Mouse (Mus musculus) kidney, embryonic 14.5 days (tissue): ENCODE data around the gene Smarca4. TPM values are rescaled to one million over a fixed set of nuclear protein-coding genes. Genes with fewer than 3 reads are reported as not detected.

Experiments
- ATAC-seq: fragments of 200-750 bp; cut with Nextera tagmentation; 2 replicates; pipeline ENCODE4 v1.8.0; 2017; ENCODE audit warnings: moderate number of reproducible peaks, mild to moderate bottlenecking, moderate TSS enrichment, moderate library complexity; ENCODE audit not compliant: low FRiP score, low TSS enrichment
- H3K27ac ChIP-seq: fragments of 300-500 bp; sonication (generic); 2 replicates; pipeline ENCODE4 v1.5.1; 2014; ENCODE audit warnings: low read depth, mild to moderate bottlenecking, low read length, moderate library complexity, mixed read lengths
- H3K27me3 ChIP-seq: fragments of 300-500 bp; sonication (generic); 2 replicates; pipeline ENCODE4 v1.6.1; 2014; ENCODE audit warnings: mild to moderate bottlenecking, low read length; ENCODE audit not compliant: control insufficient read depth, insufficient read depth
- H3K36me3 ChIP-seq: fragments of 300-500 bp; sonication (generic); 2 replicates; pipeline ENCODE4 v1.6.1; 2014; ENCODE audit warnings: low read length, mixed read lengths; ENCODE audit not compliant: control insufficient read depth, insufficient read depth
- H3K4me1 ChIP-seq: fragments of 300-500 bp; sonication (generic); 2 replicates; pipeline ENCODE4 v1.6.1; 2014; ENCODE audit warnings: low read length, mixed read lengths; ENCODE audit not compliant: control insufficient read depth, insufficient read depth
- H3K4me2 ChIP-seq: fragments of 300-500 bp; sonication (generic); replicated peaks from 2 replicates; pipeline ENCODE4 v1.6.1; 2014; ENCODE audit warnings: low read depth, mild to moderate bottlenecking, low read length
- H3K4me3 ChIP-seq: fragments of 300-500 bp; sonication (generic); 2 replicates; pipeline ENCODE4 v1.5.1; 2014; ENCODE audit warnings: mild to moderate bottlenecking, low read length
- H3K9ac ChIP-seq: fragments of 300-500 bp; sonication (generic); 2 replicates; pipeline ENCODE4 v1.6.1; 2014; ENCODE audit warnings: low read depth, mild to moderate bottlenecking, low read length, moderate library complexity
- H3K9me3 ChIP-seq: fragments of 300-500 bp; sonication (generic); 2 replicates; pipeline ENCODE4 v1.6.1; 2016; ENCODE audit warnings: low read length; ENCODE audit not compliant: control insufficient read depth
- WGBS: fragments of 180-500 bp; shearing (Covaris S2); extraction: QIAGEN DNeasy Blood & Tissue Kit; methylation state at CpG from one replicate; pipeline ENCODE4 v1.1.7; 2014; 5-methylcytosine and 5-hydroxymethylcytosine counted together
- polyA plus RNA-seq: library from polyadenylated mRNA; unstranded; fragments of >200 nt; fragmentation: Nextera tagmentation; extraction: Ambion mirVana; gene quantifications from 2 replicates; pipeline ENCODE4 v1.2.1, GENCODE M21; 2014

Gene Smarca4
- polyA plus RNA-seq, 1 experiment from 2014 or later: 125 TPM

GRCm38 (mm10) chr9:21630673-21631072, 14.7 kb downstream of the Smarca4 start:
- Histone ChIP-seq H3K9ac (no peak overlapping the region), H3K4me1 (no peaks in the 10 kb centered on the region), H3K27me3 (no peaks in the 10 kb centered on the region), H3K27ac (no peak overlapping the region), H3K9me3 (no peaks in the 10 kb centered on the region), H3K4me2 (no peak overlapping the region), H3K4me3 (no peak overlapping the region), H3K36me3 (peaks cover 34% of the 10 kb centered on the region)
- WGBS: 78% methylated on average over 3 of the region's 3 CpGs
- ATAC-seq: no peak

GRCm38 (mm10) chr9:21633106-21633505, 17.1 kb downstream of the Smarca4 start:
- 94% methylated on average over 3 of the region's 3 CpGs for WGBS

GRCm38 (mm10) chr9:21635639-21636038, 19.7 kb downstream of the Smarca4 start:
- Histone ChIP-seq H3K36me3 (peaks cover 83% of the 10 kb centered on the region), H3K4me1 (no peaks in the 10 kb centered on the region), H3K9me3 (no peaks in the 10 kb centered on the region), H3K27ac (no peak overlapping the region), H3K4me2 (no peak overlapping the region), H3K27me3 (no peaks in the 10 kb centered on the region), H3K9ac (no peak overlapping the region), H3K4me3 (no peak overlapping the region)
- 85% methylated on average over 7 of the region's 7 CpGs for WGBS
- no peak for ATAC-seq

More at GRCm38 (mm10) chr9:21633106-21633505, 17.1 kb downstream of the Smarca4 start:
- H3K27ac ChIP-seq: no peak overlapping the region
- H3K9ac ChIP-seq: no peak overlapping the region
- no peak overlapping the region for H3K4me3 ChIP-seq
- no peak for ATAC-seq
- H3K9me3 ChIP-seq: no peaks in the 10 kb centered on the region
- H3K36me3 ChIP-seq: peaks cover 58% of the 10 kb centered on the region
- no peaks in the 10 kb centered on the region for H3K4me1 ChIP-seq
- H3K27me3 ChIP-seq: no peaks in the 10 kb centered on the region
- no peak overlapping the region for H3K4me2 ChIP-seq

- Histone ChIP-seq H3K9me3 (no peaks in the 10 kb centered on the region), H3K27ac (no peak overlapping the region), H3K4me2 (no peak overlapping the region), H3K4me3 (no peak overlapping the region; the same call in 1 of the 2 replicates), H3K9ac (no peak overlapping the region), H3K36me3 (peaks cover 99% of the 10 kb centered on the region), H3K4me1 (no peaks in the 10 kb centered on the region), H3K27me3 (no peaks in the 10 kb centered on the region)
- WGBS: 97% methylated on average over 11 of the region's 11 CpGs
- ATAC-seq: no peak
Observed at GRCm38 (mm10) chr9:21639031-21639430, 23.1 kb downstream of the Smarca4 start.

- 83% methylated on average over 3 of the region's 3 CpGs for WGBS
- H3K9ac ChIP-seq: no peak overlapping the region
- H3K4me3 ChIP-seq: no peak overlapping the region
- H3K36me3 ChIP-seq: peaks cover 87% of the 10 kb centered on the region
- no peaks in the 10 kb centered on the region for H3K27me3 ChIP-seq
- no peak overlapping the region for H3K4me2 ChIP-seq
- no peak for ATAC-seq
- H3K27ac ChIP-seq: no peak overlapping the region
- H3K9me3 ChIP-seq: peaks cover 2% of the 10 kb centered on the region; the same call in 1 of the 2 replicates
- no peaks in the 10 kb centered on the region for H3K4me1 ChIP-seq
Observed at GRCm38 (mm10) chr9:21646366-21646765, 30.4 kb downstream of the Smarca4 start.

- Histone ChIP-seq H3K9ac (no peak overlapping the region), H3K27ac (peak overlapping the region; percentile 62), H3K4me1 (no peaks in the 10 kb centered on the region), H3K36me3 (peaks cover 78% of the 10 kb centered on the region), H3K27me3 (no peaks in the 10 kb centered on the region), H3K4me2 (no peak overlapping the region), H3K9me3 (peaks cover 2% of the 10 kb centered on the region; the same call in 1 of the 2 replicates), H3K4me3 (no peak overlapping the region)
- peak; percentile 91 for ATAC-seq
- WGBS: 62% methylated on average over 6 of the region's 6 CpGs
Observed at GRCm38 (mm10) chr9:21647721-21648120, 31.8 kb downstream of the Smarca4 start.

GRCm38 (mm10) chr9:21652263-21652662, 36.3 kb downstream of the Smarca4 start:
- peaks cover 82% of the 10 kb centered on the region for H3K36me3 ChIP-seq
- ATAC-seq: no peak
- no peak overlapping the region for H3K27ac ChIP-seq
- H3K4me2 ChIP-seq: no peak overlapping the region
- WGBS: 89% methylated on average over 5 of the region's 5 CpGs
- H3K27me3 ChIP-seq: no peaks in the 10 kb centered on the region
- no peaks in the 10 kb centered on the region for H3K4me1 ChIP-seq
- H3K9ac ChIP-seq: no peak overlapping the region
- no peaks in the 10 kb centered on the region for H3K9me3 ChIP-seq
- H3K4me3 ChIP-seq: no peak overlapping the region

- Histone ChIP-seq H3K9me3 (no peaks in the 10 kb centered on the region), H3K4me2 (no peak overlapping the region), H3K27me3 (no peaks in the 10 kb centered on the region), H3K27ac (no peak overlapping the region), H3K36me3 (peaks cover 74% of the 10 kb centered on the region), H3K4me1 (no peaks in the 10 kb centered on the region), H3K4me3 (no peak overlapping the region), H3K9ac (no peak overlapping the region)
- ATAC-seq: no peak
- WGBS: 86% methylated on average over 2 of the region's 2 CpGs
Observed at GRCm38 (mm10) chr9:21653253-21653652, 37.3 kb downstream of the Smarca4 start.

- Histone ChIP-seq H3K27ac (no peak overlapping the region), H3K9me3 (no peaks in the 10 kb centered on the region), H3K36me3 (peaks cover 92% of the 10 kb centered on the region), H3K27me3 (no peaks in the 10 kb centered on the region), H3K4me3 (no peak overlapping the region), H3K9ac (no peak overlapping the region), H3K4me1 (no peaks in the 10 kb centered on the region), H3K4me2 (no peak overlapping the region)
- no peak for ATAC-seq
- 96% methylated on average over 5 of the region's 5 CpGs for WGBS
Observed at GRCm38 (mm10) chr9:21662034-21662433, 46.1 kb downstream of the Smarca4 start.
